Mouse (Mus musculus) limb, embryonic 11.5 days (tissue): ENCODE measurements around the gene Larp4b. TPM values are rescaled to one million over a fixed set of nuclear protein-coding genes. Genes with fewer than 3 reads are reported as not detected.

Source experiments
- ATAC-seq: fragments of 200-750 bp; cut with Nextera tagmentation; 2 replicates; pipeline ENCODE4 v1.8.0; 2017; ENCODE audit warnings: low read depth; ENCODE audit not compliant: insufficient number of reproducible peaks, low FRiP score, low TSS enrichment
- DNase-seq: peaks from one replicate; pipeline ENCODE4 v3.0.0-alpha.2; 2015; ENCODE audit warnings: low spot score
- H3K27ac ChIP-seq: fragments of 300-500 bp; sonication (generic); replicated peaks from 2 replicates; pipeline ENCODE4 v1.5.1; 2014; ENCODE audit warnings: low read depth, mild to moderate bottlenecking, low read length
- H3K27me3 ChIP-seq: fragments of 300-500 bp; sonication (generic); 2 replicates; pipeline ENCODE4 v1.6.1; 2014; ENCODE audit warnings: mild to moderate bottlenecking, low read length, mixed read lengths; ENCODE audit not compliant: control insufficient read depth, insufficient read depth
- H3K36me3 ChIP-seq: fragments of 300-500 bp; sonication (generic); 2 replicates; pipeline ENCODE4 v1.6.1; 2014; ENCODE audit warnings: mild to moderate bottlenecking, low read length, moderate library complexity, mixed read lengths; ENCODE audit not compliant: control insufficient read depth, insufficient read depth
- H3K4me1 ChIP-seq: fragments of 300-500 bp; sonication (generic); 2 replicates; pipeline ENCODE4 v1.6.1; 2014; ENCODE audit warnings: low read length, mixed read lengths; ENCODE audit not compliant: control insufficient read depth, insufficient read depth
- H3K4me2 ChIP-seq: fragments of 300-500 bp; sonication (generic); 2 replicates; pipeline ENCODE4 v1.6.1; 2014; ENCODE audit warnings: low read depth, mild to moderate bottlenecking, moderate library complexity; ENCODE audit not compliant: severe bottlenecking
- H3K4me3 ChIP-seq: fragments of 300-500 bp; sonication (generic); 2 replicates; pipeline ENCODE4 v1.5.1; 2014; ENCODE audit warnings: low read depth, low read length
- H3K9ac ChIP-seq: fragments of 300-500 bp; sonication (generic); 2 replicates; pipeline ENCODE4 v1.6.1; 2014; ENCODE audit warnings: mild to moderate bottlenecking, low read length
- H3K9me3 ChIP-seq: fragments of 300-500 bp; sonication (generic); 2 replicates; pipeline ENCODE4 v1.6.1; 2016; ENCODE audit warnings: low read length; ENCODE audit not compliant: control insufficient read depth
- WGBS: fragments of 180-500 bp; shearing (Covaris S2); extraction: QIAGEN DNeasy Blood & Tissue Kit; methylation state at CpG from one replicate; pipeline ENCODE4 v1.1.7; 2014; 5-methylcytosine and 5-hydroxymethylcytosine counted together
- polyA plus RNA-seq: library from polyadenylated mRNA; unstranded; fragments of >200 nt; fragmentation: Nextera tagmentation; extraction: Ambion mirVana; gene quantifications from 2 replicates; pipeline ENCODE4 v1.2.1, GENCODE M21; 2014

Larp4b gene
- polyA plus RNA-seq, 1 experiment from 2014 or later = 34.7 TPM

GRCm38 (mm10) chr13:9136088-9136487 is 42.4 kb downstream of the Larp4b start:
- no peak overlapping the region for H3K4me2 ChIP-seq
- H3K9me3 ChIP-seq = no peaks in the 10 kb centered on the region
- 89% methylated on average over 6 of the region's 6 CpGs for WGBS
- H3K27ac ChIP-seq = no peak overlapping the region
- no peaks in the 10 kb centered on the region for H3K4me1 ChIP-seq
- no peak for DNase-seq
- no peak for ATAC-seq
- H3K27me3 ChIP-seq = no peaks in the 10 kb centered on the region
- H3K36me3 ChIP-seq = peaks cover 5% of the 10 kb centered on the region; the same call in 1 of the 2 replicates
- no peak overlapping the region for H3K9ac ChIP-seq
- H3K4me3 ChIP-seq = no peak overlapping the region

GRCm38 (mm10) chr13:9136733-9137132 is 43.1 kb downstream of the Larp4b start:
- Histone ChIP-seq H3K36me3 (peaks cover 5% of the 10 kb centered on the region; the same call in 1 of the 2 replicates), H3K4me1 (no peaks in the 10 kb centered on the region), H3K27ac (no peak overlapping the region), H3K27me3 (no peaks in the 10 kb centered on the region), H3K4me2 (no peak overlapping the region), H3K9me3 (no peaks in the 10 kb centered on the region), H3K4me3 (no peak overlapping the region), H3K9ac (no peak overlapping the region)
- WGBS = 76% methylated on average over 4 of the region's 4 CpGs
- peak; percentile 29 for DNase-seq
- ATAC-seq = no peak

GRCm38 (mm10) chr13:9139466-9139991 is 45.8 kb downstream of the Larp4b start:
- WGBS = 95% methylated on average over 6 of the region's 6 CpGs
- H3K4me2 ChIP-seq = no peak overlapping the region
- H3K4me1 ChIP-seq = no peaks in the 10 kb centered on the region
- H3K9me3 ChIP-seq = no peaks in the 10 kb centered on the region
- peaks cover 5% of the 10 kb centered on the region; the same call in 1 of the 2 replicates for H3K36me3 ChIP-seq
- H3K27ac ChIP-seq = no peak overlapping the region
- ATAC-seq (no peak), DNase-seq (no peak)
- H3K9ac ChIP-seq = no peak overlapping the region
- no peak overlapping the region for H3K4me3 ChIP-seq
- no peaks in the 10 kb centered on the region for H3K27me3 ChIP-seq

GRCm38 (mm10) chr13:9140204-9140603 is 46.5 kb downstream of the Larp4b start:
- no peaks in the 10 kb centered on the region for H3K27me3 ChIP-seq
- no peak overlapping the region for H3K4me3 ChIP-seq
- H3K4me1 ChIP-seq = no peaks in the 10 kb centered on the region
- DNase-seq (no peak), ATAC-seq (no peak)
- WGBS = 93% methylated on average over 10 of the region's 10 CpGs
- H3K9ac ChIP-seq = no peak overlapping the region
- H3K4me2 ChIP-seq = no peak overlapping the region
- peaks cover 7% of the 10 kb centered on the region; the same call in 1 of the 2 replicates for H3K36me3 ChIP-seq
- H3K27ac ChIP-seq = no peak overlapping the region
- H3K9me3 ChIP-seq = no peaks in the 10 kb centered on the region

GRCm38 (mm10) chr13:9142371-9142770 is 48.7 kb downstream of the Larp4b start:
- WGBS = 83% methylated on average over 2 of the region's 2 CpGs
- DNase-seq = no peak

GRCm38 (mm10) chr13:9148830-9149229 is 55.1 kb downstream of the Larp4b start:
- no peak for ATAC-seq
- WGBS = 93% methylated on average over 2 of the region's 2 CpGs
- Histone ChIP-seq H3K9ac (no peak overlapping the region), H3K4me2 (no peak overlapping the region), H3K4me1 (no peaks in the 10 kb centered on the region), H3K27ac (no peak overlapping the region), H3K4me3 (no peak overlapping the region), H3K27me3 (no peaks in the 10 kb centered on the region), H3K9me3 (no peaks in the 10 kb centered on the region), H3K36me3 (peaks cover 8% of the 10 kb centered on the region; the same call in 1 of the 2 replicates)
- no peak for DNase-seq

More at GRCm38 (mm10) chr13:9142371-9142770, 48.7 kb downstream of the Larp4b start:
- Histone ChIP-seq H3K9ac (no peak overlapping the region), H3K27ac (no peak overlapping the region), H3K9me3 (no peaks in the 10 kb centered on the region), H3K4me1 (no peaks in the 10 kb centered on the region), H3K4me2 (no peak overlapping the region), H3K4me3 (no peak overlapping the region), H3K36me3 (peaks cover 11% of the 10 kb centered on the region; the same call in 1 of the 2 replicates), H3K27me3 (no peaks in the 10 kb centered on the region)
- no peak for ATAC-seq

- ATAC-seq (no peak), DNase-seq (no peak)
- Histone ChIP-seq H3K9me3 (no peaks in the 10 kb centered on the region), H3K4me2 (no peak overlapping the region), H3K4me3 (no peak overlapping the region), H3K27me3 (no peaks in the 10 kb centered on the region), H3K9ac (no peak overlapping the region), H3K27ac (no peak overlapping the region), H3K36me3 (peaks cover 8% of the 10 kb centered on the region; the same call in 1 of the 2 replicates), H3K4me1 (no peaks in the 10 kb centered on the region)
- WGBS = 87% methylated on average over 7 of the region's 7 CpGs
Observed at GRCm38 (mm10) chr13:9149473-9150217, 56.0 kb downstream of the Larp4b start.

- WGBS = 64% methylated on average over 6 of the region's 6 CpGs
- Histone ChIP-seq H3K9ac (no peak overlapping the region), H3K4me1 (no peaks in the 10 kb centered on the region), H3K4me3 (no peak overlapping the region), H3K4me2 (no peak overlapping the region), H3K27me3 (no peaks in the 10 kb centered on the region), H3K27ac (no peak overlapping the region), H3K9me3 (no peaks in the 10 kb centered on the region), H3K36me3 (peaks cover 5% of the 10 kb centered on the region; the same call in 1 of the 2 replicates)
- DNase-seq = no peak
- ATAC-seq = no peak
Observed at GRCm38 (mm10) chr13:9151100-9151499, 57.4 kb downstream of the Larp4b start.
